Mouse (Mus musculus) left cerebral cortex, adult 2 months (tissue): ENCODE measurements around the gene Nav2. TPM values are rescaled to one million over a fixed set of nuclear protein-coding genes. Genes with fewer than 3 reads are reported as not detected.

Experiments
- DNase-seq, 2 experiments: peaks; one replicate each; pipeline ENCODE4 v3.0.0; 2021 to 2022; ENCODE audit warnings: low spot score in 2 of 2, mixed read lengths in 1 of 2; ENCODE audit errors: extremely low spot score in 1 of 2
- H3K27ac ChIP-seq: fragments of 200-600 bp; 2 replicates; pipeline ENCODE4 v1.8.1; 2022
- H3K4me3 ChIP-seq: fragments of 200-600 bp; 2 replicates; pipeline ENCODE4 v1.8.1; 2022
- CTCF ChIP-seq: fragments of 200-600 bp; IDR thresholded peaks from 2 replicates; pipeline ENCODE4 v1.8.1; 2022; ENCODE audit warnings: antibody characterized with exemption, mild to moderate bottlenecking, moderate library complexity
- intact Hi-C: fragments of 180-260 bp; cut with DNase I; formaldehyde crosslinking; loops from one replicate; pipeline ENCODE4 v1.15.1; 2025
- total RNA-seq, 2 experiments: library from RNA; stranded (reverse); gene quantifications; 2 replicates each; pipeline ENCODE4 v1.2.3; 2021

The Nav2 gene
- total RNA-seq, 2 experiments from 2014 or later: 102 to 119 TPM

DNA sequence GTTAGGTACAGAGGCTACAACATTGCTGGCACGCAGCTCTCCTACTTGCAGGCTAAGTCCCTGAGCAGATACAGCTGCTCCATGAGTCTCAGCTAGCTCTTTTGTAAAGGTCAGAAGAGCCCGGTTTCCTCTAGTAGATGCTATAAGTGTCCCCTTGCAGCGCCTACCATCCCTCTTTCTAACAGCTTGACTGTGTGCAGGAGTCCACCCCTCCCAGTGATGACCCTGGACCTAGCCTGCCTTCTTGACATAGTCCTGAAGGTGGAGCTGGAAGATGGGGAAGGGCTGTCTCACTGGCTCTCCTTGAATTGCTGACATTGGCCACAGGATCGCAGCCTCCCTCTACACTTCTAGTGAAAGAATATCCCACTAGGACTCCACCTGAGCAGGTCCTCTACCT is 708.6 kb downstream of the Nav2 start:
- intact Hi-C loops: loop anchor here (5.0 kb wide), 1 partner anchor 305 kb away; no protein-coding TSS in a partner anchor
- TF ChIP-seq CTCF: no peak
- Histone ChIP-seq H3K4me3 (no peak overlapping the region), H3K27ac (no peak overlapping the region)
- DNase-seq: no peak

DNA sequence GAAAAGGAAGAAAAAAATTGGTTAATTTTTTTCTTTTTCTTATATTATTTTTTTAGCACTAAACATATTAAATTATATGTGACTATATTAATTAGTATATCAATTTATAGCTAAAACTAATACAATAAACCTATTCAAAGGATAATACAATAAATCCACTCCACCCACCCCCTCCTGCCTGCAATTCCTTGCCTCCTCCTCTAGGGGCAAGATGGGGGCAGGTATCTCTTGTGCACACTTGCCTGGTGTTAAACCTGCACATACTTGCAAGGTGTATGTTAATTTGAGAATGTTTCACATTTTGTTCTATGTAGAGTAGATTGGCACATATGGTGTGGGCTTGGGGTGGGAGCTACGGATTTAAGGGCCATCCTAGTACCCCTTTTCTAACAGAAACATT is 711.6 kb downstream of the Nav2 start:
- peak; percentile 8; the same call in 1 of the 2 replicates for TF ChIP-seq CTCF
- Histone ChIP-seq H3K27ac (no peak overlapping the region), H3K4me3 (no peak overlapping the region)
- intact Hi-C loops: no loop called here
- DNase-seq: no peak

- Histone ChIP-seq H3K27ac (no peak overlapping the region), H3K4me3 (no peak overlapping the region)
- no peak for TF ChIP-seq CTCF
- no peak for DNase-seq
- intact Hi-C loops: no loop called here
Measured at GRCm38 (mm10) chr7:49631885-49632284, 723.4 kb downstream of the Nav2 start.

DNA sequence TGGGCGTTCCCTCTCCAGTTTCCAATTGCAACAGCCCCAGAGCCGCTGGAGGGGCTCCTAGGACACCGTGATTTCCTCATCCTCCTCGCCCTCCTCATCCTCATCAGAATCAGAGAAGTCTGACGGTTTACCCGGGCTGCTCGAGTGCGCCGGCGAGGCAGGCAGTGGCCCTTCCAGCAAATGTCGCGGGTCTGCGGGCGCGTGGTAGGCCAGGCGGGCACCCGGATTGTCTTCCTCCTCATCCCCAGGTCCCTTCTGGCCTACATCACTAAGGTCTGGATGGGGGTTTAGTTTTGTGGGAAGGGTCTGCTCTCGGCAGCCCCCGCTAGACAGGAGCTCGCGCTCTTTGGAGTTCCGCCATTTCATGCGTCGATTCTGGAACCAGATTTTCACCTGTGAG is 723.9 kb downstream of the Nav2 start:
- TF ChIP-seq CTCF: no peak
- DNase-seq: no peak
- intact Hi-C loops: no loop called here
- no peak overlapping the region for H3K27ac ChIP-seq
- H3K4me3 ChIP-seq: no peak overlapping the region

- Histone ChIP-seq H3K4me3 (peak overlapping the region; percentile 34), H3K27ac (no peak overlapping the region)
- TF ChIP-seq CTCF: no peak
- DNase-seq: no peak
- intact Hi-C loops: no loop called here
Measured at GRCm38 (mm10) chr7:49633375-49633956, 725.0 kb downstream of the Nav2 start.

- intact Hi-C loops: loop anchor here (2.0 to 5.0 kb wide), 2 partner anchors 43 to 276 kb away; partner anchors contain the start of gene Slc6a5
- no peak overlapping the region for H3K4me3 ChIP-seq
- no peak overlapping the region for H3K27ac ChIP-seq
- DNase-seq: no peak
- TF ChIP-seq CTCF: no peak
Measured at GRCm38 (mm10) chr7:49634291-49635073, 726.0 kb downstream of the Nav2 start.

DNA sequence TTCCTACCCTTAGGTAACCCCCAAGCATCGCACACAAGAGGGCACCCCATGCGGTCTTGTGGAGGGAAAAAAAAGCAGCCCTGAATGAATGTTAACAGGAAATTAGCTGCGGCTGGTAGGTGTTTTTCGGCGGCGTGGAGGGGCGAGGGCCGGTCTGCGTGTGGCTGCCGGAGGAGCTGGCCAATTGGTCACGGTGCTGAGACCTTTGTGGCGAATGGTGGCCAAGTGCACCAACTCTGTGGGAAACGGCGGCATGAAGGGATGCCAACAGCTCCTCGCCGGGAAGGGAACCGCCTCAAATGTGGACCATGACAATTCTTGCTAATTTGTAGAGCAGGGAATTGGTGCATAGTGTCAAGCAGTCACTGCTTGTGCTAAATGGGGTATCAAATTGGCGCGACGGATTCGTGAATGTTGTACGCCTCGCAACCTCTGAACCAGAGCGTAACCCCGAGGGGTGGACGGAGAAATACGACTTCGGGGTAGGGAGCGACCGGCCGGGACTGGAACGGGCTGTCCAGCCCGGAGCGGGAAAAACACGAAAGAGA is 726.6 kb downstream of the Nav2 start:
- H3K27ac ChIP-seq: no peak overlapping the region
- intact Hi-C loops: loop anchor here (2.0 to 5.0 kb wide), 2 partner anchors 42 to 276 kb away; partner anchors contain the start of gene Slc6a5
- no peak for TF ChIP-seq CTCF
- no peak overlapping the region for H3K4me3 ChIP-seq
- no peak for DNase-seq

DNA sequence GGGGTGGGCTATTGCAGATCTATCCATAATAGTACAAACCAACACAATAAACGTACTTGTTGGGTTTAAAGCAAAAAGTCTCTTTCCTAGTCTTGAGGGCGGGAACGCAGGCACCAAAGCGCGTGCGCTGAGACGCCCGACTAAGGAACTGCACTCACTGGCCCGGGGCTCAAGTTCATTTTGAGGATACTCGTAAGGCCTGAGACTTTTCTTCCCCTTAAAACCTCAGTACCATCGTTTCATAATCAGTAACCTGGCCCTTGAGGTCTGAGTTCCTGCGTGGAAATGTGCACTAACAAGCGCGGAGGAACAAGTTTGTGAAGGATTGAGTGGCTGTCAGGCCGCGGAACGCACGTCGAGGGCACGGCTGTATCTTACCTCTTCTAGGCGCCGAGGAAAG is 727.5 kb downstream of the Nav2 start:
- intact Hi-C loops: loop anchor here (2.0 to 5.0 kb wide), 2 partner anchors 41 to 275 kb away; partner anchors contain the start of gene Slc6a5
- Histone ChIP-seq H3K4me3 (no peak overlapping the region), H3K27ac (no peak overlapping the region)
- no peak for DNase-seq
- TF ChIP-seq CTCF: no peak

- no peak for TF ChIP-seq CTCF
- H3K4me3 ChIP-seq: no peak within 1 kb of the TSS
- intact Hi-C loops: loop anchor here (5.0 kb wide), 1 partner anchor 41 kb away; no protein-coding TSS in a partner anchor
Measured at GRCm38 (mm10) chr7:49636491-49637115, 728.1 kb downstream of the Nav2 start, which contains the start of gene Dbx1. Gene Dbx1 (minus strand): TSS chr7:49636849.

DNA sequence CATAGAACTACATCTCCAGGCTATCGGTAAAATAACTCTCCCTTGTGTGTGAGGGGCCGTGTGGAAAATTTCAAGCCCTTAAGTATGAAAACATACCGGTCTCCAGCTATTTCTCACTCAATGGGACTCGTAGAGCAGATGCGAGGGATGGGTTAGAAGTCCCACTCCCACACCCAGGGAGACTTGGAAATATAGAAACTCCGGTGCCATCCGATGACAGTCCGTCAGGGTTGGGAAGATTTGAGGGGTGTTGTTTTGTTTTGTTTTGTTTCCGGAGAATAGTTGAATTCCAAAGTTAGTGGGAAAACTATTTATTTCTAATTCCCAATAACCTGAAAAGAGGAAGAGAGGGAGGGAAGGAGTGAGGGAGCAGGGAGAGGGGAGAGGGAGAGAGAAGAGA is 728.8 kb downstream of the Nav2 start:
- no peak overlapping the region for H3K27ac ChIP-seq
- intact Hi-C loops: loop anchor here (5.0 kb wide), 1 partner anchor 40 kb away; no protein-coding TSS in a partner anchor
- DNase-seq: no peak
- H3K4me3 ChIP-seq: no peak overlapping the region
- no peak for TF ChIP-seq CTCF

More at GRCm38 (mm10) chr7:49636491-49637115, 728.1 kb downstream of the Nav2 start, which contains the start of gene Dbx1:
- DNase-seq: no peak
- H3K27ac ChIP-seq: no peak within 1 kb of the TSS

DNA sequence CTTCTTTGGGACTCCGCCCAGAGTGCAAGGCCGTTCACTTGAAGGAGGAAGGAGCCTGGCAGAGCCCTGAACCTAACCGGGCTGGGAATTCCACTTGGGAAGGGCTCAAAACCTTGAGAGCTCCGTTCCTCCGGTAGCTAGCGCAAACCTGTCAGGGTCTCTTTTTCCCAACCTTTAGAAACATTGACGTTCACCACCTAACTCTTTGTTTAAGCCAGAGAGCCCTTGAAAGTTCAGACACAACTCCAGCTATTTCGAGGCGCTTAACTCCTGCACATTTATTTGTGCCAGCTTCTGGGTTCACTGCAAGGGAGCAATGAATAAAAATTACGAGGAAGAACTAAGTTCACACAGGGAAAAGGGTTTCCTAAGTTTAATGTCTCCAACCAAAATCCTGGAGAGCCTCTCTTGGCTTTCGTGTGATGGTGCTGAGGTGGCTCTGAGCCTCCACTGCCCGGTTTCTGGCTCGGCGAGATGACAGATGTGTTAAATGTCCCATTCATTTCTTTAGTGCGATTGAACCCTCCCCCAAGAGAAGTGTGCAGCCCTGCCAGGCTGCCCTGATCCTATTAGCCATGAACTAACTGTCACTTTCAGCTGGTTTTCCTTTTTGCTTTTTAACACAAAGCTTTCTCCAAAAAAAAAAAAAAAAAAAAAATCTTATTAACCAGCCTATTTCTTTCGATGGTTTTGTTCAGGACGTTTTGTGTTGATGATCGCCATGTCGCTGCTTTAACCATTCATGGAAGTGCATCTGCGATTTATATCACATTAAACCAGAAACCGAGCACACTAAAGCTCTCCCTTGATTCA is 729.5 kb downstream of the Nav2 start:
- intact Hi-C loops: loop anchor here (5.0 kb wide), 1 partner anchor 39 kb away; no protein-coding TSS in a partner anchor
- DNase-seq: no peak
- TF ChIP-seq CTCF: no peak

More for the DNA sequence above, 729.5 kb downstream of the Nav2 start:
- no peak overlapping the region for H3K27ac ChIP-seq
- H3K4me3 ChIP-seq: no peak overlapping the region
